Mouse (Mus musculus): ENCODE data around the gene Asic5. TPM values are rescaled to one million over a fixed set of nuclear protein-coding genes. Genes with fewer than 3 reads are reported as not detected.

Gene Asic5
- polyA plus RNA-seq, 1 experiment from 2014 or later = not detected

DNA sequence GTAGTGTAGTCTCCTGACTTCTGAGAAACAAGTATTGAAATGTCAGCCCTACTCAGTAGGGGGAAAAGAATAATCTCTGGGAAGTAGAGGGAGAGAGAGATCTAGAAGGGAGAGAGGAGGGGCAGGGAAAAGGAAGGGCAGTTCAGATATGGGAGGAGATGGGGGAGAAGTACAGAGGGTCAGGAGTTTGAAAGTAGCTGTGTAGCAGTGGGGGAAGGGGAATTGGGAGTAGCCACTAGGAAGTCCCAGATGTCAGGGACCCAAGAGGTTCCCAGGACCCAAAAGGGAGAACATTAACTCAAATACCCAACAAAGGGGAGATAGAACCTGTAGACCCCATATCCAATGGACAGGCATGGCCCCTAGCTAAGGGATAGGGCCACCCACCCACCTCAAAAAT lies 6.0 kb upstream of the Asic5 start, which contains the start of gene Tdo2:
Gene Tdo2, minus strand, starts transcription at position 101 of the 400 bp plus-strand sequence.
- Histone ChIP-seq H3K4me1 (no peaks in the 10 kb centered on the region), H3K4me3 (no peak within 1 kb of the TSS), H3K4me2 (replicated peaks) (no peak within 1 kb of the TSS), H3K27me3 (no peaks in the 10 kb centered on the region), H3K36me3 (no peaks in the 10 kb centered on the region), H3K9me3 (no peaks in the 10 kb centered on the region), H3K27ac (replicated peaks) (no peak within 1 kb of the TSS), H3K9ac (replicated peaks) (no peak within 1 kb of the TSS)
- no peak for ATAC-seq (ENCODE audit: low FRiP score, low read depth)

GRCm38 (mm10) chr3:81981576-81981975 lies 514 bp upstream of the Asic5 start:
- no peaks in the 10 kb centered on the region for H3K4me1 ChIP-seq
- H3K4me2 ChIP-seq (replicated peaks) = no peak overlapping the region
- H3K27me3 ChIP-seq = no peaks in the 10 kb centered on the region
- no peaks in the 10 kb centered on the region for H3K9me3 ChIP-seq
- 97% methylated on average over 5 of the region's 5 CpGs for WGBS
- H3K4me3 ChIP-seq = no peak overlapping the region
- ATAC-seq (ENCODE audit: low FRiP score, low read depth) = no peak
- H3K36me3 ChIP-seq = no peaks in the 10 kb centered on the region
- H3K9ac ChIP-seq (replicated peaks) = no peak overlapping the region
- no peak overlapping the region for H3K27ac ChIP-seq (replicated peaks)

- H3K27me3 ChIP-seq = no peaks in the 10 kb centered on the region
- 82% methylated on average over 8 of the region's 8 CpGs for WGBS
- no peak overlapping the region for H3K4me2 ChIP-seq (replicated peaks)
- no peak for ATAC-seq (ENCODE audit: low FRiP score, low read depth)
- no peaks in the 10 kb centered on the region for H3K4me1 ChIP-seq
- no peaks in the 10 kb centered on the region for H3K36me3 ChIP-seq
- no peak overlapping the region for H3K9ac ChIP-seq (replicated peaks)
- no peak overlapping the region for H3K4me3 ChIP-seq
- H3K9me3 ChIP-seq = no peaks in the 10 kb centered on the region
- no peak overlapping the region for H3K27ac ChIP-seq (replicated peaks)
These were observed 1.2 kb downstream of the Asic5 start for GRCm38 (mm10) chr3:81983120-81983895.

DNA sequence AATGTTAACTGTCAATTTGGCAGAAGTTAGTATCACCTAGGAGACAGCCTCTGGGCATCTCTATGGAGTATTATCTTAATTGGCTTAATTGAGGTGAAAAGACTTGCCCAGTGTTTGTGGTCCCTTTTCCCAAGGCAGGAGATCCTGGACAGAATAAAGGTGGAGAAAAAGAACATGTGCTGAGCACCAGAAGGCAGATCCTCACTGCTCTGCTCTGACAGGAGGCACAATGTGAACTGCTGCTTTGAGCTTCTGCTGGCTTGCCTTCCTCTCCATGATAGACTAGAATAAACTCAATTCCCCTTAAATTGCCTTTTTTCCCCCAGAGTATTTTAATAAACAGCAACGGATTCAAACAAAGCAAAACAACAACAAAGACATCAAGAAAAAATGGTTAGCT lies 3.0 kb downstream of the Asic5 start:
- Histone ChIP-seq H3K27ac (replicated peaks) (no peak overlapping the region), H3K9ac (replicated peaks) (no peak overlapping the region), H3K9me3 (no peaks in the 10 kb centered on the region), H3K4me2 (replicated peaks) (no peak overlapping the region), H3K36me3 (no peaks in the 10 kb centered on the region), H3K4me3 (no peak overlapping the region), H3K4me1 (no peaks in the 10 kb centered on the region), H3K27me3 (no peaks in the 10 kb centered on the region)
- ATAC-seq (ENCODE audit: low FRiP score, low read depth) = no peak
- 54% methylated on average over 1 of the region's 1 CpGs for WGBS

GRCm38 (mm10) chr3:81986103-81986502 lies 4.0 kb downstream of the Asic5 start:
- no peak for ATAC-seq (ENCODE audit: low FRiP score, low read depth)
- H3K36me3 ChIP-seq = no peaks in the 10 kb centered on the region
- H3K4me1 ChIP-seq = no peaks in the 10 kb centered on the region
- no peaks in the 10 kb centered on the region for H3K27me3 ChIP-seq
- WGBS = 94% methylated on average over 2 of the region's 2 CpGs
- no peaks in the 10 kb centered on the region for H3K9me3 ChIP-seq
- H3K4me3 ChIP-seq = no peak overlapping the region
- no peak overlapping the region for H3K4me2 ChIP-seq (replicated peaks)
- H3K27ac ChIP-seq (replicated peaks) = no peak overlapping the region
- no peak overlapping the region for H3K9ac ChIP-seq (replicated peaks)

- no peak for ATAC-seq (ENCODE audit: low FRiP score, low read depth)
- Histone ChIP-seq H3K27ac (replicated peaks) (no peak overlapping the region), H3K27me3 (no peaks in the 10 kb centered on the region), H3K4me1 (no peaks in the 10 kb centered on the region), H3K9me3 (no peaks in the 10 kb centered on the region), H3K36me3 (no peaks in the 10 kb centered on the region), H3K4me2 (replicated peaks) (no peak overlapping the region), H3K4me3 (no peak overlapping the region), H3K9ac (replicated peaks) (no peak overlapping the region)
- WGBS = 93% methylated on average over 3 of the region's 3 CpGs
These were observed 5.5 kb downstream of the Asic5 start for GRCm38 (mm10) chr3:81987628-81988027.

DNA sequence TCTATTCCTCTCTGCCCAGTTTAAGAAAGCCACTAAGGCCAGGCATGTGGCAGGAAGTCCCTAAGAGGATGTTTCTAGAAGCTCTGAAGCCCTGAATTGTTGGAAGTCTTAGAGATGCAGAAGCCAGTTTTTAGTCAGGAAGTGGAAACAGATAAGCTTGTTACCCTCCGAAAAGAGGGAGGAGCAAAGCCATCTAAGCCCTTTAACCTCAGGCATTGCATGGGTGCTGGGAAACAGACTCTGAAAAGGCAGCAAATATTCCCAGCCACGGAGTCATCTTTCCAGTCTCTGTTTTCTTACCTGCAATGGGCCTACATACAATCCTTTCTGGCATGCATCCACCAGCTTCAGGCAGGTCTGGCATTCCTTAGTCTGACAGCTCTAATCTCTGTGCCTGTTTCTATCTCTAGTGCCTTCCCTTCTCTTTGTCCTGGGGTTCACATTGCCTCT lies 7.6 kb downstream of the Asic5 start:
- H3K27ac ChIP-seq (replicated peaks) = no peak overlapping the region
- no peaks in the 10 kb centered on the region for H3K27me3 ChIP-seq
- H3K36me3 ChIP-seq = no peaks in the 10 kb centered on the region
- no peak for ATAC-seq (ENCODE audit: low FRiP score, low read depth)
- H3K4me2 ChIP-seq (replicated peaks) = no peak overlapping the region
- H3K4me3 ChIP-seq = no peak overlapping the region
- H3K4me1 ChIP-seq = no peaks in the 10 kb centered on the region
- H3K9me3 ChIP-seq = no peaks in the 10 kb centered on the region
- H3K9ac ChIP-seq (replicated peaks) = no peak overlapping the region
- WGBS = 38% methylated on average over 2 of the region's 2 CpGs

DNA sequence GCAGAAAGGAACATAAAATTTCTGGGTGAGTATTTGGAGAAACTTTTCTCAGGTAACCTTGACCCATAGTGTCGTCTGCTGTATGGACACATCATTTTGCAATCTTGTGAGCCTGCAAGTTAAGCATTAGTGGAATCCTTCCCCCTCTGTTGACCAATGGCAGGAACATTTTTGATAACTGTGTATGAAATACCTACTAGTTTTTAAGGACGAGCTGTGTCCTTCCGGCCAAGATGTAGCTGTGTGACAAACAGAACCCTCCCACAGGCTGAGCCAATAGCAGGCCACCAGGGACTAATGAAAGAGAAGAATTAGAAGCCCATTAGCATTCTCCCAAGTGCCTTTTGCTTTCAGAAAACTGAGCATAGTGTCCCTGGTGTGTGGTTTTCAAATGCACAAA lies 8.4 kb downstream of the Asic5 start:
- Histone ChIP-seq H3K9me3 (no peaks in the 10 kb centered on the region), H3K4me1 (no peaks in the 10 kb centered on the region), H3K4me3 (no peak overlapping the region), H3K27me3 (no peaks in the 10 kb centered on the region), H3K4me2 (replicated peaks) (no peak overlapping the region), H3K36me3 (no peaks in the 10 kb centered on the region), H3K9ac (replicated peaks) (no peak overlapping the region), H3K27ac (replicated peaks) (no peak overlapping the region)
- ATAC-seq (ENCODE audit: low FRiP score, low read depth) = no peak
- WGBS = 72% methylated on average over 3 of the region's 3 CpGs

DNA sequence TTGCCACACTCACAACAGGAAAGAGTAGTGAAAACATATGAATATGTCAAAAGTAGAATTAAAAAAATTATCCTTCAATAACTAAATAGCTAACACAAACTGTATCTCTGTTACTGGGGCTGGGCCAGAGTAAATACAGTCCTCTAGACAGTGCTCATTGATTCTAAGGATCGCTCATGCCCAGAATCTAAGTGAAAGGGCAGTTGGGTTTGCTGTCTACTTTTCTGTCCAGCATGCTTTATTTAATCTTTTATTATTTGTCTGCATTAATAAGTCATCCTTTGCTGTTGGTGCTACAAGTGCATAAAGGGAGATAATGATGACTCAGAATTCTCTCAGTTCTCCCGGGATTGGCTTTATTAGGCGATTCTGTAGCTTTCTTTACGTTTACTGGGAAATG lies 13.3 kb downstream of the Asic5 start:
- Histone ChIP-seq H3K27ac (replicated peaks) (no peak overlapping the region), H3K4me1 (no peaks in the 10 kb centered on the region), H3K4me2 (replicated peaks) (no peak overlapping the region), H3K4me3 (no peak overlapping the region), H3K27me3 (no peaks in the 10 kb centered on the region), H3K9me3 (no peaks in the 10 kb centered on the region), H3K36me3 (no peaks in the 10 kb centered on the region), H3K9ac (replicated peaks) (no peak overlapping the region)
- 43% methylated on average over 4 of the region's 4 CpGs for WGBS
- ATAC-seq (ENCODE audit: low FRiP score, low read depth) = no peak

DNA sequence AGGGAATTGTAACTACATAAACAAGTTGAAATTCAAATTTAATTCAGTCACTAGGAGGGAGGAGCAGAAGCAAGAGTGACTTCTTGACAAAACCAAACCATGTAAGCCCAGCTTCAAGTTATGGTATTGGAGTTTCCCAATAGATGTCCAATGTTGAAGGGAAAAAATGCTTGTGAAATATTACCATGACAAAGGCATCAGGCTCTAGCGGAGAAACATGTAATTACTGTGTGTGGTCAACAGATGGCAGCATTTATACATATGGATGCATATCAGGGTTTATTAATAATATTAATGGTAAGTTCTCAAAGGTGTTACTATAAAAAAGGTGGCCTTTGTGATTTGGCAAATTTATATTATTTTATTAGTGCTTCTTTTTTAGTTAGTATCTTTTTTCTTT lies 13.9 kb downstream of the Asic5 start:
- Histone ChIP-seq H3K4me1 (no peaks in the 10 kb centered on the region), H3K4me3 (no peak overlapping the region), H3K9me3 (no peaks in the 10 kb centered on the region), H3K27ac (replicated peaks) (no peak overlapping the region), H3K27me3 (no peaks in the 10 kb centered on the region), H3K36me3 (no peaks in the 10 kb centered on the region), H3K9ac (replicated peaks) (no peak overlapping the region), H3K4me2 (replicated peaks) (no peak overlapping the region)
- ATAC-seq (ENCODE audit: low FRiP score, low read depth) = peak; percentile 75; the same call in 1 of the 2 replicates
- 2% methylated on average over 1 of the region's 1 CpGs for WGBS

GRCm38 (mm10) chr3:82007002-82007401 lies 24.9 kb downstream of the Asic5 start:
- Histone ChIP-seq H3K36me3 (no peaks in the 10 kb centered on the region), H3K9me3 (no peaks in the 10 kb centered on the region), H3K4me2 (replicated peaks) (no peak overlapping the region), H3K9ac (replicated peaks) (no peak overlapping the region), H3K4me1 (no peaks in the 10 kb centered on the region), H3K4me3 (no peak overlapping the region), H3K27ac (replicated peaks) (no peak overlapping the region), H3K27me3 (no peaks in the 10 kb centered on the region)
- 94% methylated on average over 1 of the region's 1 CpGs for WGBS
- ATAC-seq (ENCODE audit: low FRiP score, low read depth) = no peak

DNA sequence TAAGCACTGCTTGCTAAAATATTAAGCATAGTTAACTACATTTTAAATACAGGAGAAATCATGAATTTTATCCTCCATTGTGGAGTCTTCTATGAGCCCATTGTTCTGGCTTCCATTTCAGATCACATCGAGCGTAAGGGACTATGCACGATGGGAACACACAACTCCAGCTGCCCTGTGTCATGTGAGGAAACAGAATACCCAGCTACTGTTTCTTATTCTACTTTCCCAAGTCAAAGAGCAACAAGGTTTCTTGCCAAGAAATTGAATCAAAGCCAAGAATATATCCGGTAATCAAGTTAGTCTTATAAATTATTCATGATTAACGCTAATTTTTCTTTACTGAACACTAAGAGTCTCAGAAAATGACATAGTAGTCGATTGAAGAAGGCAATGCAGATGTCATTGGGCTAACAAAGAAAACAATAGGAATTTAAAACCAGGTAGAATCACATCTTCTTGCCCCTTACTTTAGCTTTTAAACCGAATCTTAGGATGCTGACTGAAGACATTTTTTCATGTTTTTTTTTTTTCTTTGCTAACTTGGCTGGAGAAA lies 32.1 kb downstream of the Asic5 start:
- no peak overlapping the region for H3K27ac ChIP-seq (replicated peaks)
- H3K9ac ChIP-seq (replicated peaks) = no peak overlapping the region
- WGBS = 59% methylated on average over 7 of the region's 7 CpGs
- H3K4me1 ChIP-seq = no peaks in the 10 kb centered on the region
- no peaks in the 10 kb centered on the region for H3K9me3 ChIP-seq
- H3K4me2 ChIP-seq (replicated peaks) = no peak overlapping the region
- H3K4me3 ChIP-seq = no peak overlapping the region
- H3K36me3 ChIP-seq = no peaks in the 10 kb centered on the region
- H3K27me3 ChIP-seq = no peaks in the 10 kb centered on the region
- no peak for ATAC-seq (ENCODE audit: low FRiP score, low read depth)

Measured in midbrain, embryonic 12.5 days (tissue).